Mouse (Mus musculus) liver, embryonic 14.5 days (tissue): ENCODE measurements around the gene Ptpra.

Experiments
- CTCF ChIP-seq: IDR thresholded peaks from 2 replicates; pipeline ENCODE4 v1.5.1; 2016; ENCODE audit warnings: antibody characterized with exemption, low read depth, control low read depth
- EP300 ChIP-seq: IDR thresholded peaks from 2 replicates; pipeline ENCODE4 v1.6.1; 2016; ENCODE audit warnings: antibody characterized with exemption, low read depth

DNA sequence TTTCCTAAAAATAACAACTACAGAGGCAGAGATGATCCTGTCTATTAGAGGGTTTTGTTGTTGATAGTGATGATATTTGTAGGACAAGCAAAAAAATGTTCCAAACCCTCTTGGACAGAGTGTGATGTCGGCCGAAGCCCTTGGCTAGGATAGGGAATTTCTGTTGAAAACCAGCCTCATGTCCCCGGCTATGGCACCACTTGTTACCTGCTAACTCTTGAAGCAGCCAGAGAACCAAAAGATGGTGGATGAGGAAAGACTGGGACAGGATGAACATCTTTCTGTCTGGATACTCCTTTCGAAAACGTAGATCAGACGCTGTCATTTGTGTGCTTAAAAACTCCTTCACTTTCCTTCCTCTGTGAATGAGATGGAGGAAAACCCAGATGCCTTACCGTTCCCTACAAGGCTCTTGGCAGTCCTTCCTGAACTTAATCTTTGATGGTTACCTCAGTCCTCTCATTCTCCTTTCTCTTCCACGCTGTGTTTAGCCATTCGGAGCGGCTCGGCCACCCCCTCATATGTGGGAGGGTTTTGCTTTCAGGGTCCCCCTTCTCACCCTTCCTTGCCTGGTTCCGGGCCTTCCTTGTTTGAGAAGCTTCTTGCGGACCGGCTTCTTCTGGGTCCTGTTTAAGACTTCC, 1.1 kb downstream of the Ptpra start:
- TF ChIP-seq CTCF (no peak), EP300 (no peak)
